Mouse (Mus musculus) retina, postnatal 7 days (tissue): ENCODE measurements around the gene Opn3.

Source experiments
- DNase-seq: peaks from one replicate; pipeline ENCODE4 v3.0.0-alpha.2; 2012; ENCODE audit warnings: low read depth, low spot score

The Opn3 gene

GRCm38 (mm10) chr1:175692246-175692996 is at the start of gene Opn3, which contains the start of gene Chml:
Gene Opn3 (minus strand): TSS chr1:175692776.
Gene Chml (minus strand): TSS chr1:175692901.
- peak; percentile 97 for DNase-seq

- DNase-seq, result no peak
These were observed 33.2 kb upstream of the Opn3 start for GRCm38 (mm10) chr1:175725771-175726170.

GRCm38 (mm10) chr1:175716832-175717231 is 24.3 kb upstream of the Opn3 start:
- DNase-seq, result no peak

- no peak for DNase-seq
These were observed 19.8 kb upstream of the Opn3 start for GRCm38 (mm10) chr1:175712338-175712909.

- no peak for DNase-seq
These were observed 15.4 kb upstream of the Opn3 start for GRCm38 (mm10) chr1:175708013-175708412.

GRCm38 (mm10) chr1:175707599-175707998 is 15.0 kb upstream of the Opn3 start:
- DNase-seq, result no peak

- DNase-seq, result no peak
These were observed 8.6 kb upstream of the Opn3 start for GRCm38 (mm10) chr1:175701145-175701544.

- no peak for DNase-seq
These were observed 7.2 kb upstream of the Opn3 start for GRCm38 (mm10) chr1:175699796-175700195.

- DNase-seq, result no peak
These were observed 6.8 kb upstream of the Opn3 start for GRCm38 (mm10) chr1:175699375-175699774.

- DNase-seq, result no peak
These were observed 5.7 kb upstream of the Opn3 start, which contains the start of gene Wdr64 for GRCm38 (mm10) chr1:175698293-175698692. Gene Wdr64 (plus strand): TSS chr1:175698593.

GRCm38 (mm10) chr1:175693429-175693960 is 919 bp upstream of the Opn3 start:
- DNase-seq, result no peak

- DNase-seq, result no peak
These were observed 403 bp upstream of the Opn3 start for GRCm38 (mm10) chr1:175692997-175693361.

- DNase-seq, result no peak
These were observed 810 bp downstream of the Opn3 start for GRCm38 (mm10) chr1:175691686-175692245.

GRCm38 (mm10) chr1:175680995-175681394 is 11.6 kb downstream of the Opn3 start:
- DNase-seq, result no peak

GRCm38 (mm10) chr1:175677459-175677858 is 15.1 kb downstream of the Opn3 start:
- DNase-seq, result no peak

- DNase-seq, result no peak
These were observed 17.5 kb downstream of the Opn3 start for GRCm38 (mm10) chr1:175675116-175675515.

- no peak for DNase-seq
These were observed 18.8 kb downstream of the Opn3 start for GRCm38 (mm10) chr1:175673563-175674325.

GRCm38 (mm10) chr1:175671626-175672025 is 20.9 kb downstream of the Opn3 start:
- DNase-seq, result no peak

GRCm38 (mm10) chr1:175670042-175670441 is 22.5 kb downstream of the Opn3 start:
- no peak for DNase-seq

- DNase-seq, result no peak
These were observed 23.1 kb downstream of the Opn3 start for GRCm38 (mm10) chr1:175669456-175669855.

- no peak for DNase-seq
These were observed 23.7 kb downstream of the Opn3 start for GRCm38 (mm10) chr1:175668666-175669405.
